Mouse (Mus musculus): Measurements from ENCODE around the gene Hcls1.
A peak's percentile ranks its signal among the peaks of the same experiment; 100 is the strongest.

Hcls1 gene

DNA sequence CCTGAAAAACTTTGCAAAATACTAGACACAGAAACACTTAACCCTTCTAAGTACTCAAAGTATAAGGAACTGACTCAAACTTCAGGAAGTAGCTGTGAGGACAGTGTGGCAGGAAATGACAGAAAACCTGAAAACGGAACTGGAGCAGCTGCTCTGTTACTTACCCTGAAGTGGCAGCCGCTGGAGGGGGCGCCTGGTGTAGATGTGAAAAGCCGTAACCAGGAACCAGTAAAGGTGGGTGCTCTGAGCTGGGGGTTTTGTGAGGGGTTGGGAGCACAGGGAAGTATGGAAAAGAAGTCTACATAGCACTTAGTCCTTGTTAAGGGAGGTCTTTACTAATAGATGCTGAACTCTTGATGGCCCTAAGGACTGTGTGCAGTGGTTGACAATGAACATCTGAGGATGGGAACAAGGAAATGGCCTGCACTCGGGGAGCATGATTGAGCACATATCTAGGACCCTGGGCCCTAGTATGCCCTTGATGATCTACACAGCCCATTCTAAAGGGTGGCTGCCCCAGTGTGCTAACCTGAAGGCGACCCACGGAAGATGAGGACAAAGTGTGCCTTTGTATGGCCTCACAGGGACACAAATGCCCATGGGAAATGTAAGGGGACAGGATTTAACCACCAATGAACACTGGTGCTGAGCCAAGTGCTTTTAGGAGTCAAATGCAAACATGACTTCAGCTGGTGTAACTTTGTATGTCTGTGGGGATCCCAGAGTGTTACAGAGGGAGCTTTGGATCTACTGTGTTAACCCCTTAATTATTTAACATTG lies at the start of gene Hcls1:
Gene Hcls1 (plus strand): TSS at position 143 of the 780 bp plus-strand sequence.
- DNase-seq: peak; percentile 32

- no peak for DNase-seq
Measured at GRCm38 (mm10) chr16:36885912-36886311, 48.9 kb upstream of the Hcls1 start.

DNA sequence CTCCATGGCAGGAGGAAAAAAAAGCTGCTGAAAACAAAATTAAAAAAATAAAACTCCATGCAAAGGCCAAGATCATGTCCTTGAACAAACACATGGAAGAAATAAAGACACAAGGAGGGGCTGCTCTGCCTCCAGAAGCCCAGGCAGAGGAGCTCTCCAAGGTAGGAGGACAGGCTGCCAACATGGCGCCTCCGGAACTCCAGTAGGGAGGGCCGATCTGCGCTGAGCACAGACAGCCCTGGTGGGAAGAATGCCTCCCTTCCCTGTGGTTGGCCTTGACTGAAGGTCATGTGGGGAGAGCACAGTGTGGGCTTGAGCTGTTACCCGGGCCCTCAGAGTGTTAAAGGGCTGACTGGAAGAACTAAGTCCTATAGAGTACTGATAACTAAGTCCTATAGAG lies 47.2 kb upstream of the Hcls1 start:
- DNase-seq: no peak

GRCm38 (mm10) chr16:36890559-36890958 lies 44.2 kb upstream of the Hcls1 start:
- DNase-seq: no peak

DNA sequence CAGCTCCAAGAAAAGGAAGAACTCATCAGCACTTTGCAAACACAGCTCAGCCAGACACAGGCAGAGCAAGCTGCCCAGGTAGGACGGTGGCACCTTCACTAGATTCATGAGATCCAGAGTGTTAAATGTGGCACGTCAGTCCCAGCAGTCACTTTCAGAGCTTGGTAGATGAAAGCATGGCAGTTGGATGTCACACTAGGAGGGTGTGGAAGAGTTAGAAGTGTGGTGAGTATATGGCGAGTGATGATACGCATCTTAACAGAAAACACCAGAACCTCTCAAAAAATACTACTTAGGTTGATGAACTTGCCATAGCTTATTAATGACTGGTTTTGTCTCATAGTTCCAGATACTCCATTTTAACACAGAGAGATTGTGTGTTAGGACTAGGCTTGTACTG lies 43.4 kb upstream of the Hcls1 start:
- no peak for DNase-seq

GRCm38 (mm10) chr16:36893317-36893716 lies 41.5 kb upstream of the Hcls1 start:
- no peak for DNase-seq

GRCm38 (mm10) chr16:36896712-36897111 lies 38.1 kb upstream of the Hcls1 start:
- DNase-seq: no peak

- DNase-seq: no peak
Measured at GRCm38 (mm10) chr16:36903156-36903555, 31.6 kb upstream of the Hcls1 start.

- no peak for DNase-seq
Measured at GRCm38 (mm10) chr16:36911909-36912308, 22.9 kb upstream of the Hcls1 start.

GRCm38 (mm10) chr16:36912311-36912710 lies 22.5 kb upstream of the Hcls1 start:
- peak; percentile 41 for DNase-seq

DNA sequence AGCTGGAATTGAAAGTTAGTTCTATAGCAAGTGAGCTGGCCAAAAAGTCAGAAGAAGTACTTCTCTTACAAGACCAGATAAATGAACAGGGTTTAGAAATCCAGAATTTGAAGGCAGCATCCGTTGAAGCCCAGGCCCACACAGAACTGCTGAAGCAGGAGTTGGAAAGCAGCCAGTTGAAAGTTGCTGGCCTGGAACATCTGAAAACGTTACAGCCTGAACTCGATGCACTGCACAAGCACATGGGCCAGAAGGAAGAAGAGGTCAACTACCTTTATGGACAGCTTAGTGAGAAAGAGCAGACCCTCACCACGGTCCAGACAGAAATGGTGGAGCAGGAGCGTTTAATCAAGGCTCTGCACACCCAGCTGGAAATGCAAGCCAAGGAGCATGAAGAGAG lies 20.6 kb upstream of the Hcls1 start:
- no peak for DNase-seq

GRCm38 (mm10) chr16:36918505-36918904 lies 16.3 kb upstream of the Hcls1 start:
- no peak for DNase-seq

GRCm38 (mm10) chr16:36920410-36920809 lies 14.4 kb upstream of the Hcls1 start:
- DNase-seq: no peak

GRCm38 (mm10) chr16:36921067-36921613 lies 13.6 kb upstream of the Hcls1 start:
- DNase-seq: no peak

- DNase-seq: no peak
Measured at GRCm38 (mm10) chr16:36921980-36922379, 12.8 kb upstream of the Hcls1 start.

DNA sequence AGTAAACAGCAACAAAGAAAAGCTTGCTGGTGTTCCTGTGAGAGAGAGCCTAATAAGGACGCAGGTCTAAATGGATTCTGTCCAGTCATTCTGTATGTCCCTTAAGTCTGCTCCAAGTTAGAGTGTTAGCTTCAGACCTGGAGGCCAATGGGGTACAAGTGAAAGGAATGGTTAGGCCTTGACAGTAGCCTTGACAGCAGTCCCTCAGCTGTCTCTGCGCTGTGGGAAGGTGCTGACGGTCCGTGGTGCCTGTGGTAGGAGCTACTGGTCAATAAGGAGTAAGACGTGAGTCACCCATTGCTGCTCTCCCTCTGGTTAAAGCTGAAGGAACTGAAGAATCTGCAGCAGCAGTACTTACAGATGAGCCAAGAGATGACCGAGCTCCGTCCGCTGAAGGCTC lies 10.5 kb upstream of the Hcls1 start:
- DNase-seq: no peak

GRCm38 (mm10) chr16:36925351-36925750 lies 9.4 kb upstream of the Hcls1 start:
- no peak for DNase-seq

- peak; percentile 26 for DNase-seq
Measured at GRCm38 (mm10) chr16:36925797-36926196, 9.0 kb upstream of the Hcls1 start.

- DNase-seq: no peak
Measured at GRCm38 (mm10) chr16:36926514-36927447, 8.0 kb upstream of the Hcls1 start.

GRCm38 (mm10) chr16:36927495-36928105 lies 7.2 kb upstream of the Hcls1 start:
- DNase-seq: no peak

GRCm38 (mm10) chr16:36928106-36928500 lies 6.7 kb upstream of the Hcls1 start:
- no peak for DNase-seq

DNA sequence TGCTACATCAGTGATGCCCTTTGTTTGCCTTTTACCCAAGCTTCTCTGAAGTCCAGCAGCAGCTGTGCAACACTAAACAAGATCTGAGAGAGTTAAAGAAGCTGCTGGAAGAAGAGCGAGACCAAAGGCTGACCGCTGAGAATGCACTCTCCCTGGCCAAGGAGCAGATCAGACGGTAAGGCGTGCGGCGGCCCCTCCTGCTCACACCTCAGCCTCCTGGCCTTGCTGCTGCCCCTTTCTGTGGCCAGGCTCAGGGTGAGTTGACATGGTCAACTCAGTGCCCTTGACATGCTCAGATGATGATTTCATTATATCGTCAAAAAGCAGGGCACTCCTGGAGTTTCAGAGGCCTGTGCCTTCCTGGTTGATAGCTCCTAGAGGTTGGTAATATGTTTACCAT lies 5.6 kb upstream of the Hcls1 start:
- DNase-seq: no peak
